Mouse (Mus musculus): ENCODE data around the gene Edem1.

GRCm38 (mm10) chr6:108828234-108828868 is at the start of gene Edem1:
- TF ChIP-seq CTCF (conservative IDR thresholded peaks at IDR 0.05; ENCODE audit: insufficient read depth, insufficient read length, low read depth, low read length) = no peak
- TF ChIP-seq POLR2A (IDR thresholded peaks at IDR 0.05; ENCODE audit: low read depth, low read length) = peak; percentile 34
